Mouse (Mus musculus): ENCODE data around the gene Foxe3. TPM values are rescaled to one million over a fixed set of nuclear protein-coding genes. Genes with fewer than 3 reads are reported as not detected.

The Foxe3 gene
- polyA plus RNA-seq, 1 experiment from 2014 or later: not detected

DNA sequence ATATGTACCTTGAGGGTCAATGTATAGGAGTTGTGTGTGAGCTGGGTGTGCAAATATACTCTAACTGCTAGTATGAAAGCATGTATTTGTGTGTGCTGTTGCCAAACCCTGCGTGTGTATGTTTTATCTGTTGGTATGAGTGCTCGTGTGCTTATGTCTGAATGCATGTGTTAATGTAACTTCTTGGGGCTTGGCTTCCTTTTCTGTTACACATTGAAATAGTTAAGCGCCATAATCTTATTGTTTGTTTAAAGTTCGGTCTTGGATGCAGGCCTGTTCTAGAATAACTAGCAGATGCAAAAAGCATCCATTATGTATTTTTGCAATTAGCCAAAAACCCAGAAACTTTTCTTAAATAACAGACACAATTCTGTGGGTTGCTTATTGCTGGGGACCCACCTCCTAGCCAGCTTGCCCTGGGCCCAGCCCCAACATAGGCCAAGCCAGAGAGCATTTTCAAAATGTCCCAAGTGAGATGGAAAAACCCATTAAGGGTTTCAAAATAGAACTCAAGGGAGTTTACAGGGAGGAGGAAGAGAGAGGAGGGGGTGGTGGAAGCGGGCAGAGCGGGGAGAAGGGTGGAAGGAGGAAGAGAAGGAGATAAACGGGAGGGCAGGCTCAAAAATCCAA lies 22.2 kb upstream of the Foxe3 start:
- no peaks in the 10 kb centered on the region for H3K36me3 ChIP-seq (ENCODE audit: control insufficient read depth, insufficient read depth, low read length)
- 68% methylated on average over 7 of the region's 7 CpGs for WGBS
- no peak overlapping the region for H3K27ac ChIP-seq (replicated peaks; ENCODE audit: low read depth, low read length)

DNA sequence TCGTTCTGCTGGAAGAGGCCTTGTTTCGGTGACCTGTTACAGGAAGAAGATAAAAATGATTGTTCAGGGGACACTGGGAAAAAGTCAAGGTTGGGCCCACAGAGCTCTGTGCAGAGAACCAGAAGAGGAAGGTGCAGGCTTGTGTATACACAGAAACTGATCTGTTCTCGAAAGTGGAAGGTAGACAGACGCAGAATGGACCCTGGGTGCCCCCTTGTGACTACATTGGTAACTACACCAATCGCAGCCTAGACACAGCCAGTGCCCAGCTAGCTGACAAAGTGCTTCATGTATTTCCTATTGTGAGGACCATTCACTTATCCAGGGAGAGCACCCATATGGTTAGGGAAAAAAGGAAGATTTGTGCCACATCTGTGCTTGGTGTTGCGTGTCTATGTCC lies 21.6 kb upstream of the Foxe3 start:
- no peak overlapping the region for H3K9ac ChIP-seq (replicated peaks; ENCODE audit: low read length)
- H3K4me3 ChIP-seq (replicated peaks; ENCODE audit: low read depth, low read length): no peak overlapping the region
- peak; percentile 88 for ATAC-seq (ENCODE audit: low FRiP score, low TSS enrichment)
- H3K4me2 ChIP-seq (ENCODE audit: low read length): no peak overlapping the region
- no peaks in the 10 kb centered on the region for H3K4me1 ChIP-seq (ENCODE audit: control insufficient read depth, insufficient read depth, low read length)
- no peaks in the 10 kb centered on the region for H3K9me3 ChIP-seq (ENCODE audit: control insufficient read depth, low read length)
- peak; percentile 90 for DNase-seq
- H3K27ac ChIP-seq (replicated peaks; ENCODE audit: low read depth, low read length): no peak overlapping the region
- H3K27me3 ChIP-seq (ENCODE audit: control insufficient read depth, insufficient read depth, low read length): no peaks in the 10 kb centered on the region
- H3K36me3 ChIP-seq (ENCODE audit: control insufficient read depth, insufficient read depth, low read length): no peaks in the 10 kb centered on the region
- WGBS: 37% methylated on average over 6 of the region's 6 CpGs

More for the DNA sequence above, 22.2 kb upstream of the Foxe3 start:
- Histone ChIP-seq H3K4me3 (replicated peaks; ENCODE audit: low read depth, low read length) (no peak overlapping the region), H3K9ac (replicated peaks; ENCODE audit: low read length) (no peak overlapping the region), H3K9me3 (ENCODE audit: control insufficient read depth, low read length) (no peaks in the 10 kb centered on the region), H3K4me1 (ENCODE audit: control insufficient read depth, insufficient read depth, low read length) (no peaks in the 10 kb centered on the region), H3K27me3 (ENCODE audit: control insufficient read depth, insufficient read depth, low read length) (no peaks in the 10 kb centered on the region), H3K4me2 (ENCODE audit: low read length) (no peak overlapping the region)
- ATAC-seq (ENCODE audit: low FRiP score, low TSS enrichment) (no peak), DNase-seq (no peak)

DNA sequence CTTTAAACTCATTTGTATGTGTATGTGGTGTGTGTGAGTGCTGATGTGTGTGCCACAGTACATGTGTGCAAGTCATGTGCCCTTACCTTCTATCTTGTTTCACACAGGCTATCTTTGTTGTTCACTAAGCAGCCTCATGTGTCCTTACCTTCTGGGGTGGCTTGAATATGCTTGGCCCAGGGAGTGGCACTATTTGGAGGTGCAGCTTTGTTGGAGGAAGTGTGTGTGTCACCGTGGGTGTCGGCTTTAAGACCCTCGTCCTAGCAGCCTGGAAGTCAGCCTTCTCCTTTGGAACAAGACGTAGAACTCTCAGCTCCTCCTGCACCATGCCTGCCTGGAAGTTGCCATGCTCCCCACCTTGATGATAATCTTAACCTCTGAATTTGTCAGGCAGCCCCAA lies 20.6 kb upstream of the Foxe3 start:
- H3K4me1 ChIP-seq (ENCODE audit: control insufficient read depth, insufficient read depth, low read length): no peaks in the 10 kb centered on the region
- H3K9me3 ChIP-seq (ENCODE audit: control insufficient read depth, low read length): no peaks in the 10 kb centered on the region
- no peak overlapping the region for H3K9ac ChIP-seq (replicated peaks; ENCODE audit: low read length)
- H3K4me2 ChIP-seq (ENCODE audit: low read length): no peak overlapping the region
- ATAC-seq (ENCODE audit: low FRiP score, low TSS enrichment): no peak
- no peak overlapping the region for H3K27ac ChIP-seq (replicated peaks; ENCODE audit: low read depth, low read length)
- no peak for DNase-seq
- H3K4me3 ChIP-seq (replicated peaks; ENCODE audit: low read depth, low read length): no peak overlapping the region
- no peaks in the 10 kb centered on the region for H3K27me3 ChIP-seq (ENCODE audit: control insufficient read depth, insufficient read depth, low read length)
- WGBS: 88% methylated on average over 4 of the region's 4 CpGs
- H3K36me3 ChIP-seq (ENCODE audit: control insufficient read depth, insufficient read depth, low read length): no peaks in the 10 kb centered on the region

DNA sequence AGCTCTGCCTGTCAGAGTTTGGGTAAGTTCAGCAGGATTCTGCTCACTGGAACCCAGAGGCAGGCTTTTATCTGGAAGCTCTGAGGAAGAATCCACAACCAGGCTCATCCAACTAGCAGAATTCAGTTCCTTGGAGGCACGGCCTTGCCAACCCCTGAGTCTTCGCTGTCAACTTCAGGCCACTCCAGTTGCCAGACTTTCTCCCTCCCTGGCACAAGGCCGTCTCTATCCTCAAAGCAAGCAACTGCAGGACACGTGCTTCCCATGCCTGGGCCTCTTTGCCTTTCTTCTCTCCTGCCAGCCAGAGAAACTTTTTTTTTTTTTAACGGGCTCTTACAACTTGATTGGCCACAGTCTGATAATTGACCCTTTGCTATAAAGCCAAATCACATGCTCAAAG lies 19.2 kb upstream of the Foxe3 start:
- DNase-seq (peak; percentile 17), ATAC-seq (ENCODE audit: low FRiP score, low TSS enrichment) (no peak)
- H3K4me2 ChIP-seq (ENCODE audit: low read length): no peak overlapping the region
- WGBS: 34% methylated on average over 5 of the region's 5 CpGs
- no peak overlapping the region for H3K27ac ChIP-seq (replicated peaks; ENCODE audit: low read depth, low read length)
- no peaks in the 10 kb centered on the region for H3K36me3 ChIP-seq (ENCODE audit: control insufficient read depth, insufficient read depth, low read length)
- no peaks in the 10 kb centered on the region for H3K9me3 ChIP-seq (ENCODE audit: control insufficient read depth, low read length)
- H3K27me3 ChIP-seq (ENCODE audit: control insufficient read depth, insufficient read depth, low read length): no peaks in the 10 kb centered on the region
- H3K9ac ChIP-seq (replicated peaks; ENCODE audit: low read length): no peak overlapping the region
- H3K4me3 ChIP-seq (replicated peaks; ENCODE audit: low read depth, low read length): no peak overlapping the region
- H3K4me1 ChIP-seq (ENCODE audit: control insufficient read depth, insufficient read depth, low read length): no peaks in the 10 kb centered on the region

DNA sequence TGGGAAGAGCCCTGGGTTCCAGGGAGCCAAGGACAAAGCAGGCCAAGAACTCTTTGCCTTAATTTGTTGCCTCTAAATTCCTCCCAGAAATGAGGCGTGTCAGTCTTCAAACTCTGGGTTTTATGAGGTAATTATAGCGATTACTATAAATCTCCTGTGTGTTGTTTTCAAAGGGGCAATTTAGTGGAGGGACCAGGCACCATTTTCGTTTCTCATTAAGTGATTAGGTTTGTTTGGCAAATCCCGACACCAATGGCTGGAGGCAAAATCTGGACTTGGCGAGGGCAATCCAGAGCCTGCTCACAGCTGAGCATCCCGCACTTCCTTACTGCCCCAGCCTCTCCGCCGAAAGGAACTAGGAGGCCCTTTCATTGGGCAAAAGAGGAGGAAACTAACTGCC lies 16.8 kb upstream of the Foxe3 start:
- Histone ChIP-seq H3K27ac (replicated peaks; ENCODE audit: low read depth, low read length) (no peak overlapping the region), H3K4me3 (replicated peaks; ENCODE audit: low read depth, low read length) (no peak overlapping the region), H3K4me1 (ENCODE audit: control insufficient read depth, insufficient read depth, low read length) (no peaks in the 10 kb centered on the region), H3K4me2 (ENCODE audit: low read length) (no peak overlapping the region), H3K9me3 (ENCODE audit: control insufficient read depth, low read length) (no peaks in the 10 kb centered on the region), H3K9ac (replicated peaks; ENCODE audit: low read length) (no peak overlapping the region), H3K27me3 (ENCODE audit: control insufficient read depth, insufficient read depth, low read length) (no peaks in the 10 kb centered on the region), H3K36me3 (ENCODE audit: control insufficient read depth, insufficient read depth, low read length) (no peaks in the 10 kb centered on the region)
- DNase-seq: no peak
- 63% methylated on average over 8 of the region's 8 CpGs for WGBS
- no peak for ATAC-seq (ENCODE audit: low FRiP score, low TSS enrichment)

DNA sequence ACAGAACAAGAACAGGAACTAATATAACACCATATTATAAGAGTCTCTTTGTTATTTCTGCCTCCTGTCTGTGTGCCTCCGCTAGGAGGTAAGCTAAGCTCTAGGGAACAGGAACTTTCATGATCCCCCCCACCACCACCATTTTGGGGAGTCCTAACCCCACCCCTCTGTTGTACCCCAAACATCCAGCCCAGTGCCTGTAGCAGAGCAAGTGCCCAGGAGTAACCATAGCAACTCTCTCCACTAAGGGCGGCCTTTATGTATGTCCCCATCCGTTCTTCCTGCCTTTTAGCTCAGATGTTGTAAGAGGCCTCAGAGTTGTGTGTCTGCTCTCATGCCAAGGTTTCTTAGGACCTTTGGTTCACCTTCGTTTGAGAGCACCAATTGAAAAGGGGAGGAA lies 16.3 kb upstream of the Foxe3 start:
- no peak for DNase-seq
- 36% methylated on average over 4 of the region's 4 CpGs for WGBS
- Histone ChIP-seq H3K27me3 (ENCODE audit: control insufficient read depth, insufficient read depth, low read length) (no peaks in the 10 kb centered on the region), H3K4me3 (replicated peaks; ENCODE audit: low read depth, low read length) (no peak overlapping the region), H3K36me3 (ENCODE audit: control insufficient read depth, insufficient read depth, low read length) (no peaks in the 10 kb centered on the region), H3K4me2 (ENCODE audit: low read length) (no peak overlapping the region), H3K9ac (replicated peaks; ENCODE audit: low read length) (no peak overlapping the region), H3K27ac (replicated peaks; ENCODE audit: low read depth, low read length) (no peak overlapping the region), H3K9me3 (ENCODE audit: control insufficient read depth, low read length) (no peaks in the 10 kb centered on the region), H3K4me1 (ENCODE audit: control insufficient read depth, insufficient read depth, low read length) (no peaks in the 10 kb centered on the region)
- ATAC-seq (ENCODE audit: low FRiP score, low TSS enrichment): no peak

DNA sequence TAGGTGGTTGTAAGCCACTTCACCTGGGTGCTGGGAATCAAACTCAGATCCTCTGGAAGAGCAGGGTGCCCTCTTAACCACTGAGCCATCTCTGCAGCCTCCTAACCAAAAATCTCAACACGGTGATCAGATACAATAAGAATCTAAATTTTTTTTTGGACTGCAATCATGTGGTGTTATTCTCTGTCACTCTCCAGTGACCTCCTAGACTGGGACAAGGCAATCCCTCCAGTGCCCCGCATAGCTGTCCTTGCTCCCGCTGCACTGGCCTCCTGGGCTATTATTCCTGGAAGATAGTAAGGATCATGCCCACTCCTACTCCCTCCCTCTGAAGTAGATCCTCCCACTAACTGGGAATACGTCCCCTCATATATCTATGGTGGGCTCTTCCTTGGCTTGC lies 15.5 kb upstream of the Foxe3 start:
- DNase-seq (no peak), ATAC-seq (ENCODE audit: low FRiP score, low TSS enrichment) (no peak)
- no peaks in the 10 kb centered on the region for H3K27me3 ChIP-seq (ENCODE audit: control insufficient read depth, insufficient read depth, low read length)
- H3K36me3 ChIP-seq (ENCODE audit: control insufficient read depth, insufficient read depth, low read length): no peaks in the 10 kb centered on the region
- no peaks in the 10 kb centered on the region for H3K4me1 ChIP-seq (ENCODE audit: control insufficient read depth, insufficient read depth, low read length)
- 72% methylated on average over 4 of the region's 4 CpGs for WGBS
- H3K4me3 ChIP-seq (replicated peaks; ENCODE audit: low read depth, low read length): no peak overlapping the region
- H3K27ac ChIP-seq (replicated peaks; ENCODE audit: low read depth, low read length): no peak overlapping the region
- H3K9ac ChIP-seq (replicated peaks; ENCODE audit: low read length): no peak overlapping the region
- no peak overlapping the region for H3K4me2 ChIP-seq (ENCODE audit: low read length)
- H3K9me3 ChIP-seq (ENCODE audit: control insufficient read depth, low read length): no peaks in the 10 kb centered on the region

DNA sequence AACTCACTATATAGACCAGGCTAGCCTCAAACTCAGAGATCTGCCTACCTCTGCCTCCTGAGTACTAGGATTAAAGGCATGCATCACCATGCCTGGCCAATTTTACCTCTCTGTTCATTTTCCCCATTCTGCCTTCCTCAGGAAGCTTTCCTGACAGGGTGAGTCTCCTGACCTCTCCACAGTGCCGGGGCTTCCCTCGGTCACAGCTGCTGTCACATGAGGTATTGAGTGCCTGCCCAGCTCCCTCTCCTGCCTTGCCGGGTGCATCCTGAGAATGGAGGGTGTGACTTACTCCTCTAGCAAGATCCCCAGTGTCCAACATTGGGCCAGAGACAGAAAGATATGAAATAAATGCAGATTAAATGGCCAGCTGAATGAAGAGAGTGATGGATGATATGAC lies 12.4 kb upstream of the Foxe3 start:
- Histone ChIP-seq H3K9me3 (ENCODE audit: control insufficient read depth, low read length) (no peaks in the 10 kb centered on the region), H3K27me3 (ENCODE audit: control insufficient read depth, insufficient read depth, low read length) (no peaks in the 10 kb centered on the region), H3K36me3 (ENCODE audit: control insufficient read depth, insufficient read depth, low read length) (no peaks in the 10 kb centered on the region), H3K27ac (replicated peaks; ENCODE audit: low read depth, low read length) (no peak overlapping the region), H3K4me1 (ENCODE audit: control insufficient read depth, insufficient read depth, low read length) (no peaks in the 10 kb centered on the region), H3K4me3 (replicated peaks; ENCODE audit: low read depth, low read length) (no peak overlapping the region), H3K9ac (replicated peaks; ENCODE audit: low read length) (no peak overlapping the region), H3K4me2 (ENCODE audit: low read length) (no peak overlapping the region)
- ATAC-seq (ENCODE audit: low FRiP score, low TSS enrichment) (no peak), DNase-seq (no peak)
- WGBS: 71% methylated on average over 3 of the region's 3 CpGs

DNA sequence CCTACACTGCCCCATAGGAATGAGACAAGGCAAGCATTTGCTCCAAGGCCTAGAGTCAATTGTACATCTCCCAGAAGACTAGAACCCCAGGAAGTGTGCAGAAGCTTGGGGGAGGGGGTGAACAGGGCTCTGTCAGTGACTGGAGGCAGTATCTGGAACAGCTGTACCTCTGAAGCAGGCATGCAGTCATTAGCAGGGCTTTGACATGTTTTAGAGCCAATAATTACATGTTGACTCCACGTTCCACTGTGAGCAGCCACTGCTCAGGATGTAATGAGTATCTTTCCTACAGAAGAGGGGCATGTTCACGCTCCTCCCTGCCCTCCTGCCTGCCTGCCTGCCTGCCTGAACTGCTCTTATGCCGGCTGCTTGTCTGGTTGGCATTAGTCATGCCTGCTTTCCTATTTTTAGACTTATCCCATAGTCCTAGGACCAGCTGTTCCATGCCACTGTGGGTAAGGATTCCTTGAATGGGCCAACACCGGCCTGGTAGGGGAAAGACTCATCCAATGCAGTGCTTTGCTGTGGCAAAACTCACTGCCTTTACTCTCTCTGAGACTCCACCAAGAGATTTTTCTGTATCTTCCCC lies 11.7 kb upstream of the Foxe3 start:
- DNase-seq (no peak), ATAC-seq (ENCODE audit: low FRiP score, low TSS enrichment) (no peak)
- Histone ChIP-seq H3K27ac (replicated peaks; ENCODE audit: low read depth, low read length) (no peak overlapping the region), H3K36me3 (ENCODE audit: control insufficient read depth, insufficient read depth, low read length) (no peaks in the 10 kb centered on the region), H3K9me3 (ENCODE audit: control insufficient read depth, low read length) (no peaks in the 10 kb centered on the region), H3K4me2 (ENCODE audit: low read length) (no peak overlapping the region), H3K4me3 (replicated peaks; ENCODE audit: low read depth, low read length) (no peak overlapping the region), H3K4me1 (ENCODE audit: control insufficient read depth, insufficient read depth, low read length) (no peaks in the 10 kb centered on the region), H3K27me3 (ENCODE audit: control insufficient read depth, insufficient read depth, low read length) (no peaks in the 10 kb centered on the region), H3K9ac (replicated peaks; ENCODE audit: low read length) (no peak overlapping the region)
- WGBS: 55% methylated on average over 4 of the region's 4 CpGs
